Mouse (Mus musculus) kidney, embryonic 14.5 days (tissue): ENCODE measurements around the gene Srrm2. TPM values are rescaled to one million over a fixed set of nuclear protein-coding genes. Genes with fewer than 3 reads are reported as not detected.

ENCODE experiments used
- ATAC-seq: fragments of 200-750 bp; cut with Nextera tagmentation; 2 replicates; pipeline ENCODE4 v1.8.0; 2017; ENCODE audit warnings: moderate number of reproducible peaks, mild to moderate bottlenecking, moderate TSS enrichment, moderate library complexity; ENCODE audit not compliant: low FRiP score, low TSS enrichment
- H3K27ac ChIP-seq: fragments of 300-500 bp; sonication (generic); 2 replicates; pipeline ENCODE4 v1.5.1; 2014; ENCODE audit warnings: low read depth, mild to moderate bottlenecking, low read length, moderate library complexity, mixed read lengths
- H3K27me3 ChIP-seq: fragments of 300-500 bp; sonication (generic); 2 replicates; pipeline ENCODE4 v1.6.1; 2014; ENCODE audit warnings: mild to moderate bottlenecking, low read length; ENCODE audit not compliant: control insufficient read depth, insufficient read depth
- H3K36me3 ChIP-seq: fragments of 300-500 bp; sonication (generic); 2 replicates; pipeline ENCODE4 v1.6.1; 2014; ENCODE audit warnings: low read length, mixed read lengths; ENCODE audit not compliant: control insufficient read depth, insufficient read depth
- H3K4me1 ChIP-seq: fragments of 300-500 bp; sonication (generic); 2 replicates; pipeline ENCODE4 v1.6.1; 2014; ENCODE audit warnings: low read length, mixed read lengths; ENCODE audit not compliant: control insufficient read depth, insufficient read depth
- H3K4me2 ChIP-seq: fragments of 300-500 bp; sonication (generic); replicated peaks from 2 replicates; pipeline ENCODE4 v1.6.1; 2014; ENCODE audit warnings: low read depth, mild to moderate bottlenecking, low read length
- H3K4me3 ChIP-seq: fragments of 300-500 bp; sonication (generic); 2 replicates; pipeline ENCODE4 v1.5.1; 2014; ENCODE audit warnings: mild to moderate bottlenecking, low read length
- H3K9ac ChIP-seq: fragments of 300-500 bp; sonication (generic); 2 replicates; pipeline ENCODE4 v1.6.1; 2014; ENCODE audit warnings: low read depth, mild to moderate bottlenecking, low read length, moderate library complexity
- H3K9me3 ChIP-seq: fragments of 300-500 bp; sonication (generic); 2 replicates; pipeline ENCODE4 v1.6.1; 2016; ENCODE audit warnings: low read length; ENCODE audit not compliant: control insufficient read depth
- WGBS: fragments of 180-500 bp; shearing (Covaris S2); extraction: QIAGEN DNeasy Blood & Tissue Kit; methylation state at CpG from one replicate; pipeline ENCODE4 v1.1.7; 2014; 5-methylcytosine and 5-hydroxymethylcytosine counted together
- polyA plus RNA-seq: library from polyadenylated mRNA; unstranded; fragments of >200 nt; fragmentation: Nextera tagmentation; extraction: Ambion mirVana; gene quantifications from 2 replicates; pipeline ENCODE4 v1.2.1, GENCODE M21; 2014

Srrm2 gene
- polyA plus RNA-seq, 1 experiment from 2014 or later = 567 TPM

DNA sequence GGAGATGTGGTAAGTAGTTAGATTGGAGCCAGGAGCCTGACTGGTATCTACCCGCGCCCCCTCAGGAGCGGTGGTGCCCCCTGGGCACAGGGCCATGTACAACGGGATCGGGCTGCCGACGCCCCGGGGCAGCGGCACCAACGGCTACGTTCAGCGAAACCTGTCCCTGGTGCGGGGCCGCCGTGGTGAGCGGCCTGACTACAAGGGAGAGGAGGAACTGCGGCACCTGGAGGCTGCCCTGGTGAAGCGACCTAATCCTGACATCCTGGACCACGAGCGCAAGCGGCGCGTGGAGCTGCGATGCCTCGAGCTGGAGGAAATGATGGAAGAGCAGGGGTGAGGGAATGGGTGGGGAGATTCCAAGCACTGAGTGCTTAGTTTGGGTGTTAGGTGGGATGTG, 16.5 kb downstream of the Srrm2 start:
- peaks cover 51% of the 10 kb centered on the region for H3K36me3 ChIP-seq
- H3K27ac ChIP-seq = no peak overlapping the region
- H3K4me1 ChIP-seq = peaks cover 23% of the 10 kb centered on the region
- H3K27me3 ChIP-seq = no peaks in the 10 kb centered on the region
- H3K4me3 ChIP-seq = 0 out of 2 replicates have a peak overlapping the region, but pooled peaks have one; percentile 5
- peak overlapping the region; percentile 23 for H3K4me2 ChIP-seq
- H3K9ac ChIP-seq = peak overlapping the region; percentile 29
- H3K9me3 ChIP-seq = no peaks in the 10 kb centered on the region
- no peak for ATAC-seq
- 57% methylated on average over 25 of the region's 25 CpGs for WGBS

DNA sequence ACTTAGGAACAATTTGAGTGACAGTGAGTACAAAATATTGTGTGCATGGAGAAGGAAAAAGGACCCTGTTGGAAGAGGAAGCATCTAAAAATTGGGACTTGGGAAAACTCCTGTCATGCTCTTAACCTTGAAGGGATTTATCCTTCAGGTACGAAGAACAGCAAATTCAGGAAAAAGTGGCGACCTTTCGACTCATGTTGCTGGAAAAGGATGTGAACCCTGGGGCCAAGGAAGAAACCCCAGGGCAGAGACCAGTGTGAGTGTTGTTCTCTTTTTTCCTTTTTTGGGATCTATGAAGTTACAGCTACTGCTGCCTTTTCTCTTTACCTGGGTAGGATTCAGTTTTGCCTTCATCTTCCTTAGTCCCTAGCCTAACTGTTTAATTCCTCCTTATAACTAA, 17.6 kb downstream of the Srrm2 start:
- H3K9me3 ChIP-seq = no peaks in the 10 kb centered on the region
- peaks cover 61% of the 10 kb centered on the region for H3K36me3 ChIP-seq
- H3K27me3 ChIP-seq = no peaks in the 10 kb centered on the region
- H3K4me1 ChIP-seq = peaks cover 23% of the 10 kb centered on the region
- no peak overlapping the region for H3K4me3 ChIP-seq
- no peak overlapping the region for H3K27ac ChIP-seq
- no peak for ATAC-seq
- WGBS = 95% methylated on average over 3 of the region's 3 CpGs
- H3K4me2 ChIP-seq = no peak overlapping the region
- H3K9ac ChIP-seq = no peak overlapping the region

DNA sequence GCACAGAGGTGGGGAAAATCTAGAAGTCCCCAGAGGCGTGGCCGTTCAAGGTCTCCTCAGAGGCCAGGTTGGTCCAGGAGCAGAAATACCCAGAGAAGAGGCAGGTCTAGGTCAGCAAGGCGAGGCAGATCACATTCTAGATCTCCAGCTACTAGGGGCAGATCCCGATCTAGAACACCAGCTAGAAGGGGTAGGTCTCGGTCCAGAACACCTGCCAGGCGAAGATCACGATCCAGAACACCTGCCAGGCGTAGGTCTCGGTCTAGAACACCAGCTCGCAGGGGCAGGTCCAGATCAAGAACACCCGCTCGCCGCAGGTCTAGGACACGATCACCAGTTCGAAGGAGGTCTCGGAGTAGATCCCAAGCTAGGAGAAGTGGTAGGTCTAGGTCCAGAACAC, 25.3 kb downstream of the Srrm2 start:
- H3K9me3 ChIP-seq = peaks cover 28% of the 10 kb centered on the region
- no peaks in the 10 kb centered on the region for H3K27me3 ChIP-seq
- no peak overlapping the region for H3K4me2 ChIP-seq
- ATAC-seq = no peak
- H3K4me3 ChIP-seq = no peak overlapping the region
- H3K4me1 ChIP-seq = no peaks in the 10 kb centered on the region
- no peak overlapping the region for H3K27ac ChIP-seq
- peaks cover 99% of the 10 kb centered on the region for H3K36me3 ChIP-seq
- WGBS = 98% methylated on average over 16 of the region's 16 CpGs
- no peak overlapping the region for H3K9ac ChIP-seq

DNA sequence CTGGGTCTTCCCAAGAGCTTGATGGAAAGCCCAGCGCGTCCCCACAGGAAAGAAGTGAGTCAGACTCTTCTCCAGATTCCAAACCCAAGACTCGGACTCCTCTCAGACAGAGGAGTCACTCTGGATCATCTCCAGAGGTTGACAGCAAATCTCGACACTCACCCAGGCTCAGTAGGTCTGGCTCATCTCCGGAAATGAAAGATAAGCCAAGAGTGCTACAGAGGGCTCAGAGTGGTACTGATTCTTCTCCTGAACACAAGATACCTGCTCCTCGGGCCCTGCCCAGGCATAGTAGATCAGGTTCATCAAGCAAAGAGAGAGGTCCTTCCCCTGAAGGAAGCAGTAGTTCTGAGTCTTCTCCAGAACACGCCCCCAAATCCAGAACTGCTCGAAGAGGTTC, 28.2 kb downstream of the Srrm2 start:
- Histone ChIP-seq H3K4me1 (no peaks in the 10 kb centered on the region), H3K4me2 (no peak overlapping the region), H3K27ac (no peak overlapping the region), H3K27me3 (no peaks in the 10 kb centered on the region), H3K36me3 (peaks cover 100% of the 10 kb centered on the region), H3K9ac (no peak overlapping the region), H3K4me3 (no peak overlapping the region), H3K9me3 (peaks cover 28% of the 10 kb centered on the region)
- 99% methylated on average over 8 of the region's 8 CpGs for WGBS
- ATAC-seq = no peak

DNA sequence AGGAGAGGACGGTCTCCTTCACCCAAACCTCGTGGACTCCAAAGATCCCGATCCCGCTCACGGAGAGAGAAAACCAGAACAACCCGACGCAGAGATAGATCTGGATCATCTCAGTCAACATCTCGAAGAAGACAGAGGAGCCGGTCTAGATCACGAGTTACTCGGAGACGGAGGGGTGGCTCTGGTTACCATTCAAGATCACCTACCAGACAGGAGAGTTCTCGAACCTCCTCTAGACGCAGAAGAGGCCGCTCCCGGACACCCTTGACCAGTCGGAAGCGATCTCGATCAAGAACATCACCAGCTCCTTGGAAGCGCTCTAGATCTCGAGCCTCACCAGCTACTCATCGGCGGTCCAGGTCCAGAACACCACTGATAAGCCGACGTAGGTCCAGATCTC, 28.9 kb downstream of the Srrm2 start:
- Histone ChIP-seq H3K36me3 (peaks cover 100% of the 10 kb centered on the region), H3K4me1 (no peaks in the 10 kb centered on the region), H3K4me3 (no peak overlapping the region), H3K9me3 (peaks cover 28% of the 10 kb centered on the region), H3K9ac (no peak overlapping the region), H3K27ac (no peak overlapping the region), H3K27me3 (no peaks in the 10 kb centered on the region), H3K4me2 (no peak overlapping the region)
- WGBS = 98% methylated on average over 25 of the region's 25 CpGs
- no peak for ATAC-seq

DNA sequence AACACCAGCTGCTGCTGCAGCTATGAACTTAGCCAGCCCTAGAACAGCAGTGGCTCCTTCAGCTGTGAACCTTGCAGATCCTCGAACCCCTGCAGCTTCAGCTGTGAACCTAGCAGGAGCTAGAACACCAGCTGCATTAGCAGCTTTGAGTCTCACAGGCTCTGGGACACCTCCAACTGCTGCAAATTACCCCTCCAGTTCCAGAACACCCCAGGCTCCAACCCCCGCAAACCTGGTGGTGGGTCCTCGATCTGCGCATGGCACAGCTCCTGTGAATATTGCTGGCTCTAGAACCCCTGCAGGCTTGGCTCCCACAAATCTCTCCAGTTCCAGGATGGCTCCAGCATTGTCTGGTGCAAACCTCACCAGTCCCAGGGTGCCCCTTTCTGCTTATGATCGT, 30.4 kb downstream of the Srrm2 start:
- no peak overlapping the region for H3K9ac ChIP-seq
- peaks cover 24% of the 10 kb centered on the region for H3K9me3 ChIP-seq
- H3K4me2 ChIP-seq = no peak overlapping the region
- H3K27ac ChIP-seq = no peak overlapping the region
- H3K36me3 ChIP-seq = peaks cover 100% of the 10 kb centered on the region
- H3K4me3 ChIP-seq = no peak overlapping the region
- WGBS = 98% methylated on average over 5 of the region's 5 CpGs
- ATAC-seq = no peak
- H3K27me3 ChIP-seq = no peaks in the 10 kb centered on the region
- no peaks in the 10 kb centered on the region for H3K4me1 ChIP-seq

DNA sequence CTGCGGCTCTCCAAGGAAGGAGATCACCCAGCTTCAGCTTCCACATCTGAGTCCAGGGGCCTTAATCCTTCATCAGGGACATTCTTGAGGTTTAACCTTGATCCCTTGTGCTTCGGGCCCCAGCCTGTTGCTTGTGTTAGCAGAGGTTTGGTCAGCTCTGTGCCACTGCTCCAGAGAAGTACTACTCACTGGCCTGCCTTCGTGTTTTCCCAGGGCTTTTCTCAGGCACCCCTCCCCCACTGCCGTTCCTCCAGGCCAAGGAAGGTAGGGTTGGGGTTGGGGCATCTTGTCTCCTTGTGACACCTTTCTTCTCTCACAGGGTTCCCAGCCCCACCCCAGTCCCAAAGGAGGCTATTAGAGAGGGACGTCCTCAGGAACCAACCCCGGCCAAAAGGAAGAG, 31.8 kb downstream of the Srrm2 start:
- Histone ChIP-seq H3K4me2 (no peak overlapping the region), H3K36me3 (peaks cover 100% of the 10 kb centered on the region), H3K9ac (no peak overlapping the region), H3K4me3 (no peak overlapping the region), H3K27ac (no peak overlapping the region), H3K9me3 (peaks cover 22% of the 10 kb centered on the region), H3K27me3 (no peaks in the 10 kb centered on the region), H3K4me1 (peaks cover 4% of the 10 kb centered on the region; the same call in 1 of the 2 replicates)
- no peak for ATAC-seq
- 74% methylated on average over 6 of the region's 6 CpGs for WGBS

DNA sequence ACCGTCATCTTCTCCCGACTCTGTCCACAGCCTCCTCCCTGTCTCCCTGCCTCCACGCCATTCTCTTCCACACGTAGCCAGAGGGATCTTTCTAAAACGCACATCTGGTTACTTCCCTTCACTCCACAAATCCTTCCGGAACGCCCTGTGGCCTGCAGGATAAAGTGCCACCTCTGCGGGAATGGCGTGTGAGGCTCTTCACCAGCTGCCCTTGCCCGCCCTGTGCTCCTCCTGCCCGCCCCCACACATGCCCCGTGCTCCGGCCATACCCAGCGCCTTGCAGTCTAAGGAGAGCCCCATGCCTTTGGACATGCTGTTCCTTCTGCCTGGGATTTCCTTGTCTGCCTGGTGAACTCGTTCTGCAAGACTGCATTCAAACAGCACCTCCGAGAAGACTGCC, 32.7 kb downstream of the Srrm2 start:
- WGBS = 84% methylated on average over 16 of the region's 16 CpGs
- 0 out of 2 replicates have a peak, but pooled peaks have one; percentile 17 for ATAC-seq
- no peaks in the 10 kb centered on the region for H3K27me3 ChIP-seq

DNA sequence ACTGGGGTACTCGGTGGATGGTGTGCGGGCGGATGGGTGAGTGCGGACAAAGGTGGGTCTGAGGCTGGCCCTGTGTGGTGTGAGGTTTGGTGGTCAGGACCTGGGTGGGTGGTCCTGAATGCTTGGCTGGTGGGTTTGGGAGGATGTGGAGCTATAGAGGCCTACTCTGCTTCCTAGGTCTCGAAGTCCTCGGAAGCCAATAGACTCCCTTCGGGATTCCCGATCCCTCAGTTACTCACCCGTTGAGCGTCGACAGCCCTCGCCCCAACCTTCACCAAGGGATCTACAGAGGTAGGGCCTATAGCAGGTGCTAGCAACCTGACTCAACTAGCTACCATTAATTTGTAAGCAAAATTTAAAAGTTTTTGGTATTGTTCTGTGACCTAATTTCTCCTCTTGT, 33.3 kb downstream of the Srrm2 start:
- 0 out of 2 replicates have a peak, but pooled peaks have one; percentile 21 for ATAC-seq
- 87% methylated on average over 12 of the region's 12 CpGs for WGBS

More for the DNA sequence above, 32.7 kb downstream of the Srrm2 start:
- Histone ChIP-seq H3K36me3 (peaks cover 93% of the 10 kb centered on the region), H3K9ac (no peak overlapping the region), H3K9me3 (peaks cover 18% of the 10 kb centered on the region), H3K4me3 (no peak overlapping the region), H3K4me1 (peaks cover 13% of the 10 kb centered on the region; the same call in 1 of the 2 replicates), H3K27ac (no peak overlapping the region), H3K4me2 (no peak overlapping the region)

More for the DNA sequence above, 33.3 kb downstream of the Srrm2 start:
- Histone ChIP-seq H3K4me1 (peaks cover 15% of the 10 kb centered on the region; the same call in 1 of the 2 replicates), H3K4me2 (no peak overlapping the region), H3K9ac (no peak overlapping the region), H3K36me3 (peaks cover 87% of the 10 kb centered on the region), H3K27me3 (no peaks in the 10 kb centered on the region), H3K9me3 (peaks cover 12% of the 10 kb centered on the region), H3K27ac (no peak overlapping the region), H3K4me3 (no peak overlapping the region)
